Mouse (Mus musculus) CD8-positive naive resting alpha-beta T cell, adult 2 months (primary cell): ENCODE measurements around the gene Mrpl34.
"Not testable (repeated sequence)": the region's sequence is repeated elsewhere in the genome, so short reads cannot be mapped to it uniquely, and the experiment has no call there.

Experiments used
- DNase-seq, 2 experiments: peaks; one replicate each; pipeline ENCODE4 v3.0.0; 2022; ENCODE audit warnings: low read depth in 2 of 2, low spot score in 2 of 2

Mrpl34 gene

GRCm38 (mm10) chr8:71464513-71465500 lies at the start of gene Mrpl34:
Gene Mrpl34 (plus strand): TSS chr8:71464959.
- peak; percentile 99 for DNase-seq

- no peak for DNase-seq
Measured at GRCm38 (mm10) chr8:71422121-71422520, 42.6 kb upstream of the Mrpl34 start.

GRCm38 (mm10) chr8:71432935-71433334 lies 31.8 kb upstream of the Mrpl34 start:
- not testable (repeated sequence) for DNase-seq

GRCm38 (mm10) chr8:71437041-71437440 lies 27.7 kb upstream of the Mrpl34 start:
- DNase-seq: no peak

- peak; percentile 56 to 65 for DNase-seq
Measured at GRCm38 (mm10) chr8:71441404-71441803, 23.4 kb upstream of the Mrpl34 start.

GRCm38 (mm10) chr8:71445096-71445495 lies 19.7 kb upstream of the Mrpl34 start:
- DNase-seq: no peak

- no peak for DNase-seq
Measured at GRCm38 (mm10) chr8:71451337-71451736, 13.4 kb upstream of the Mrpl34 start.

GRCm38 (mm10) chr8:71451777-71452176 lies 13.0 kb upstream of the Mrpl34 start:
- DNase-seq: no peak

GRCm38 (mm10) chr8:71452669-71453068 lies 12.1 kb upstream of the Mrpl34 start:
- DNase-seq: no peak

- no peak for DNase-seq
Measured at GRCm38 (mm10) chr8:71454668-71455067, 10.1 kb upstream of the Mrpl34 start.

GRCm38 (mm10) chr8:71456906-71457305 lies 7.9 kb upstream of the Mrpl34 start:
- no peak for DNase-seq

- DNase-seq: no peak
Measured at GRCm38 (mm10) chr8:71457659-71458270, 7.0 kb upstream of the Mrpl34 start.

- no peak for DNase-seq
Measured at GRCm38 (mm10) chr8:71460716-71461115, 4.0 kb upstream of the Mrpl34 start.

- DNase-seq: no peak
Measured at GRCm38 (mm10) chr8:71461152-71461840, 3.5 kb upstream of the Mrpl34 start.

- DNase-seq: no peak
Measured at GRCm38 (mm10) chr8:71462191-71462590, 2.6 kb upstream of the Mrpl34 start.

- peak; percentile 88 to 92 for DNase-seq
Measured at GRCm38 (mm10) chr8:71462786-71463185, 2.0 kb upstream of the Mrpl34 start.

GRCm38 (mm10) chr8:71463188-71464033 lies 1.3 kb upstream of the Mrpl34 start, which contains the start of gene Abhd8:
Gene Abhd8 (minus strand): TSS chr8:71463655.
- peak; percentile 79 to 86 for DNase-seq

GRCm38 (mm10) chr8:71465733-71466132 lies 974 bp downstream of the Mrpl34 start:
- no peak for DNase-seq

- DNase-seq: no peak
Measured at GRCm38 (mm10) chr8:71466198-71466597, 1.4 kb downstream of the Mrpl34 start.

- DNase-seq: no peak
Measured at GRCm38 (mm10) chr8:71467201-71467600, 2.4 kb downstream of the Mrpl34 start.

GRCm38 (mm10) chr8:71468001-71468400 lies 3.2 kb downstream of the Mrpl34 start:
- no peak for DNase-seq
